In genomic region chr10:111756528-111756927, GRCm38 (mm10) we compare ENCODE assay signal across 27 mouse cellular contexts.
DNase-seq lines count a peak whose midpoint lies in the region; ATAC-seq and TF ChIP-seq lines count a peak whose summit lies in the region.
"Had no signal": no experiment of that assay in that cellular context is flagged by ENCODE, and none has a peak within 500 bp of the region (broad histone marks: within the 10 kb centered on the region; RNA-seq: fewer than 3 reads in every experiment).

No protein-coding gene starts in this region.

- no peaks in the 10 kb centered on the region for H3K27me3 ChIP-seq in intestine, embryonic 16.5 days (replicated peaks; ENCODE audit: control insufficient read depth, insufficient read depth, low read length)
- no peaks in the 10 kb centered on the region for H3K27me3 ChIP-seq in liver, embryonic 11.5 days (replicated peaks; ENCODE audit: control insufficient read depth, insufficient read depth, low read length)
- H3K27me3 ChIP-seq in liver, postnatal 0 days (ENCODE audit: insufficient read depth, low read length), result no peaks in the 10 kb centered on the region
- H3K27me3 ChIP-seq in midbrain, postnatal 0 days (ENCODE audit: insufficient read depth, low read length), result no peaks in the 10 kb centered on the region
- H3K27me3 ChIP-seq: embryonic facial prominence, embryonic 12.5 days; heart, embryonic 13.5 days; limb, embryonic 12.5 days; neural tube, embryonic 15.5 days had no signal

- H3K4me3 ChIP-seq in intestine, embryonic 16.5 days (ENCODE audit: low read length), result no peak overlapping the region
- no peak overlapping the region for H3K4me3 ChIP-seq in liver, embryonic 11.5 days (ENCODE audit: low read depth, low read length)
- H3K4me3 ChIP-seq in liver, postnatal 0 days (ENCODE audit: low read depth, low read length), result no peak overlapping the region
- H3K4me3 ChIP-seq in midbrain, postnatal 0 days (ENCODE audit: low read depth, low read length), result no peak overlapping the region
- H3K4me3 ChIP-seq: embryonic facial prominence, embryonic 12.5 days; heart, embryonic 13.5 days; hindbrain, embryonic 10.5 days; limb, embryonic 12.5 days; neural tube, embryonic 15.5 days had no signal

- H3K4me1 ChIP-seq in intestine, embryonic 16.5 days (ENCODE audit: control insufficient read depth, insufficient read depth, low read length), result no peaks in the 10 kb centered on the region
- no peaks in the 10 kb centered on the region for H3K4me1 ChIP-seq in liver, embryonic 11.5 days (replicated peaks; ENCODE audit: control insufficient read depth, insufficient read depth, low read length)
- H3K4me1 ChIP-seq in liver, postnatal 0 days (ENCODE audit: insufficient read depth), result no peaks in the 10 kb centered on the region
- H3K4me1 ChIP-seq in midbrain, postnatal 0 days (ENCODE audit: insufficient read depth, low read length), result no peaks in the 10 kb centered on the region
- H3K4me1 ChIP-seq: embryonic facial prominence, embryonic 12.5 days; heart, embryonic 13.5 days; limb, embryonic 12.5 days; neural tube, embryonic 15.5 days had no signal

- 0 out of 2 replicates have a peak overlapping the region, but pooled peaks have one; percentile 6 for H3K4me2 ChIP-seq in intestine, embryonic 16.5 days (ENCODE audit: low read depth, low read length)
- H3K4me2 ChIP-seq in liver, embryonic 11.5 days, result no peak overlapping the region
- peak overlapping the region; percentile 33; the same call in 1 of the 2 replicates for H3K4me2 ChIP-seq in liver, postnatal 0 days (ENCODE audit: low read depth, low read length)
- H3K4me2 ChIP-seq in midbrain, postnatal 0 days (ENCODE audit: low read depth, low read length, poor library complexity, severe bottlenecking), result no peak overlapping the region
- H3K4me2 ChIP-seq: embryonic facial prominence, embryonic 12.5 days; heart, embryonic 13.5 days; limb, embryonic 12.5 days; neural tube, embryonic 15.5 days had no signal

- H3K36me3 ChIP-seq in intestine, embryonic 16.5 days (ENCODE audit: control insufficient read depth, insufficient read depth, low read length), result no peaks in the 10 kb centered on the region
- H3K36me3 ChIP-seq in liver, embryonic 11.5 days (ENCODE audit: control insufficient read depth, insufficient read depth, low read length), result no peaks in the 10 kb centered on the region
- no peaks in the 10 kb centered on the region for H3K36me3 ChIP-seq in liver, postnatal 0 days (replicated peaks; ENCODE audit: insufficient read depth, low read length)
- H3K36me3 ChIP-seq in midbrain, postnatal 0 days (ENCODE audit: insufficient read depth, low read length), result no peaks in the 10 kb centered on the region
- H3K36me3 ChIP-seq: embryonic facial prominence, embryonic 12.5 days; heart, embryonic 13.5 days; hindbrain, embryonic 10.5 days; limb, embryonic 12.5 days; neural tube, embryonic 15.5 days had no signal

- H3K9ac ChIP-seq in intestine, embryonic 16.5 days (ENCODE audit: low read depth, low read length), result no peak overlapping the region
- no peak overlapping the region for H3K9ac ChIP-seq in liver, embryonic 11.5 days (ENCODE audit: low read depth, low read length)
- no peak overlapping the region for H3K9ac ChIP-seq in liver, postnatal 0 days (replicated peaks)
- H3K9ac ChIP-seq in midbrain, postnatal 0 days (replicated peaks; ENCODE audit: low read length, poor library complexity, severe bottlenecking), result no peak overlapping the region
- H3K9ac ChIP-seq: embryonic facial prominence, embryonic 12.5 days; heart, embryonic 13.5 days; limb, embryonic 12.5 days; neural tube, embryonic 15.5 days had no signal

- no peak for TF ChIP-seq EP300 in liver, postnatal 0 days (IDR thresholded peaks at IDR 0.05; ENCODE audit: low read depth)

- peak; percentile 82 for ATAC-seq in intestine, embryonic 16.5 days
- ATAC-seq in liver, embryonic 11.5 days (replicated peaks; ENCODE audit: low FRiP score), result 0 out of 2 replicates have a peak, but pooled peaks have one; percentile 49
- peak; percentile 72 for ATAC-seq in liver, postnatal 0 days
- no peak for ATAC-seq in midbrain, postnatal 0 days (ENCODE audit: low FRiP score)
- ATAC-seq: CD4-positive, CD25-positive, alpha-beta regulatory T cell, adult 4 months; forebrain, embryonic 14.5 days; hindbrain, embryonic 16.5 days had no signal

- no peaks in the 10 kb centered on the region for H3K9me3 ChIP-seq in intestine, embryonic 16.5 days (ENCODE audit: control insufficient read depth, low read length)
- no peaks in the 10 kb centered on the region for H3K9me3 ChIP-seq in liver, embryonic 11.5 days (ENCODE audit: control insufficient read depth, low read length)
- H3K9me3 ChIP-seq in liver, postnatal 0 days (ENCODE audit: low read length), result no peaks in the 10 kb centered on the region
- H3K9me3 ChIP-seq in midbrain, postnatal 0 days (ENCODE audit: low read length), result no peaks in the 10 kb centered on the region
- H3K9me3 ChIP-seq: embryonic facial prominence, embryonic 12.5 days; heart, embryonic 13.5 days; hindbrain, embryonic 10.5 days; limb, embryonic 12.5 days; neural tube, embryonic 15.5 days had no signal

- H3K27ac ChIP-seq in intestine, embryonic 16.5 days (ENCODE audit: low read length), result no peak overlapping the region
- H3K27ac ChIP-seq in liver, embryonic 11.5 days (ENCODE audit: low read depth, low read length), result no peak overlapping the region
- peak overlapping the region; percentile 26; the same call in 1 of the 2 replicates for H3K27ac ChIP-seq in liver, postnatal 0 days (ENCODE audit: low read depth)
- no peak overlapping the region for H3K27ac ChIP-seq in midbrain, postnatal 0 days (ENCODE audit: low read depth, low read length)
- H3K27ac ChIP-seq: embryonic facial prominence, embryonic 12.5 days; heart, embryonic 13.5 days; hindbrain, embryonic 10.5 days; limb, embryonic 12.5 days; neural tube, embryonic 15.5 days had no signal

- DNase-seq in liver, embryonic 11.5 days (ENCODE audit: low spot score), result no peak
- peak; percentile 20 for DNase-seq in liver, postnatal 0 days
- DNase-seq in yolk sac, embryonic 10.5 days (ENCODE audit: low spot score), result peak; percentile 6
- no peak for DNase-seq in midbrain, postnatal 0 days (ENCODE audit: low spot score)
- DNase-seq in thymus, postnatal 25 days, result no peak
- no peak for DNase-seq in gastrocnemius, adult 18-20 months (ENCODE audit: low spot score)
- DNase-seq: adrenal gland, postnatal 14 days; cerebellum, adult 11 months; cerebellum, adult 9-11 months; embryo, embryonic 11 days; heart, postnatal 10 days; kidney, adult 9 months; kidney, postnatal 10 days; lung, adult 2 months; lung, postnatal 14 days; midbrain, embryonic 14.5 days; right cerebral cortex, postnatal 25 days; spleen, adult 18-20 months had no signal

- no peak for TF ChIP-seq CTCF in liver, postnatal 0 days (IDR thresholded peaks at IDR 0.05; ENCODE audit: low read depth)
- TF ChIP-seq CTCF in midbrain, postnatal 0 days (IDR thresholded peaks at IDR 0.05), result no peak

- 66% methylated on average over 5 of the region's 5 CpGs for WGBS in intestine, embryonic 16.5 days
- 83% methylated on average over 5 of the region's 5 CpGs for WGBS in liver, embryonic 11.5 days
- 52% methylated on average over 5 of the region's 5 CpGs for WGBS in liver, postnatal 0 days (ENCODE audit: insufficient replicate concordance)
- WGBS in midbrain, postnatal 0 days, result 87% methylated on average over 5 of the region's 5 CpGs

Comparison
In these comparisons a context has a peak if more than half of its experiments do, and no peak if none do; other contexts are left out.
1. H3K4me2 ChIP-seq: peak in intestine, embryonic 16.5 days (single experiment) and liver, postnatal 0 days (single experiment); none in liver, embryonic 11.5 days (single experiment) and midbrain, postnatal 0 days (single experiment).
2. DNase-seq: peak in liver, postnatal 0 days (single experiment) and yolk sac, embryonic 10.5 days (single experiment); none in liver, embryonic 11.5 days (single experiment), midbrain, postnatal 0 days (single experiment), thymus, postnatal 25 days (single experiment) and gastrocnemius, adult 18-20 months (single experiment).